Mouse (Mus musculus) CH12.LX (cell line): ENCODE results near the gene Sdccag8. TPM values are rescaled to one million over a fixed set of nuclear protein-coding genes. Genes with fewer than 3 reads are reported as not detected.

Experiments
- DNase-seq: peaks from one replicate; pipeline ENCODE4 v3.0.0-alpha.2; 2013; ENCODE audit errors: extremely low read depth
- H3K27ac ChIP-seq: 2 replicates; pipeline ENCODE4 v1.5.1; 2012; ENCODE audit warnings: low read depth, mild to moderate bottlenecking, control low read depth, moderate library complexity; ENCODE audit not compliant: insufficient read depth
- H3K27me3 ChIP-seq: replicated peaks from 2 replicates; pipeline ENCODE3; 2012; ENCODE audit warnings: inconsistent platforms
- H3K36me3 ChIP-seq, 2 experiments: replicated peaks in 1 of 2; 2 replicates each; pipeline versions ENCODE3 to v1.6.1; 2012; ENCODE audit warnings: inconsistent platforms in 1 of 2, low read length in 1 of 2, mild to moderate bottlenecking in 1 of 2, mixed read lengths in 1 of 2, moderate library complexity in 1 of 2; ENCODE audit not compliant: control insufficient read depth in 1 of 2, insufficient read depth in 1 of 2
- H3K4me1 ChIP-seq, 2 experiments: 2 replicates each; pipeline ENCODE4 v1.6.1; 2012; ENCODE audit warnings: inconsistent platforms in 1 of 2, moderate library complexity in 1 of 2; ENCODE audit not compliant: insufficient read depth in 2 of 2, control insufficient read depth in 1 of 2
- H3K4me2 ChIP-seq: 2 replicates; pipeline ENCODE4 v1.6.1; 2012; ENCODE audit warnings: low read depth, mild to moderate bottlenecking, control low read depth; ENCODE audit not compliant: poor library complexity, insufficient read depth, severe bottlenecking
- H3K4me3 ChIP-seq, 3 experiments: fragments of 150-350 bp in 1 of 3; sonication (generic) in 1 of 3; replicated peaks in 1 of 3; 2 replicates each; pipeline versions ENCODE3 to v1.5.1; 2011 to 2012; ENCODE audit warnings: low read depth in 2 of 3, low read length in 2 of 3, mild to moderate bottlenecking in 2 of 3, moderate library complexity in 2 of 3, control low read depth in 1 of 3, improper control_type of control experiment in 1 of 3, inconsistent platforms in 1 of 3, mixed read lengths in 1 of 3; ENCODE audit not compliant: poor library complexity in 1 of 3
- H3K79me2 ChIP-seq: replicated peaks from 2 replicates; pipeline ENCODE4 v1.6.1; 2012; ENCODE audit warnings: mild to moderate bottlenecking, moderate library complexity; ENCODE audit not compliant: control insufficient read depth, poor library complexity, insufficient read depth, severe bottlenecking; ENCODE audit errors: extremely low read depth
- H3K9ac ChIP-seq: 2 replicates; pipeline ENCODE4 v1.6.1; 2012; ENCODE audit warnings: low read depth, mild to moderate bottlenecking, control low read depth, moderate library complexity; ENCODE audit not compliant: insufficient read depth
- H3K9me3 ChIP-seq: replicated peaks from 2 replicates; pipeline ENCODE3; 2012; ENCODE audit warnings: low read length, inconsistent platforms, mixed read lengths
- CHD1 ChIP-seq: IDR thresholded peaks from 2 replicates; pipeline ENCODE4 v1.6.1; 2012; ENCODE audit warnings: low read depth, low read length, improper control_type of control experiment, inconsistent platforms
- CHD2 ChIP-seq: IDR thresholded peaks from 2 replicates; pipeline ENCODE4 v1.6.1; 2011; ENCODE audit warnings: low read length, improper control_type of control experiment
- CTCF ChIP-seq, 2 experiments: IDR thresholded peaks in 1 of 2; conservative IDR thresholded peaks in 1 of 2; 2 replicates each; pipeline ENCODE4 v1.5.1; 2011 to 2012; ENCODE audit warnings: low read depth in 2 of 2, low read length in 2 of 2, improper control_type of control experiment in 1 of 2, inconsistent platforms in 1 of 2, mild to moderate bottlenecking in 1 of 2, moderate library complexity in 1 of 2
- EP300 ChIP-seq: IDR thresholded peaks from 2 replicates; pipeline ENCODE4 v1.6.1; 2011; ENCODE audit warnings: low read length, improper control_type of control experiment
- ETS1 ChIP-seq: conservative IDR thresholded peaks from 2 replicates; pipeline ENCODE4 v1.6.1; 2012; ENCODE audit warnings: low read depth, mild to moderate bottlenecking, inconsistent platforms, low read length, improper control_type of control experiment, moderate library complexity
- GABPA ChIP-seq: IDR thresholded peaks from 2 replicates; pipeline ENCODE4 v1.6.1; 2012; ENCODE audit warnings: low read depth, low read length, improper control_type of control experiment, inconsistent platforms; ENCODE audit not compliant: insufficient replicate concordance
- HCFC1 ChIP-seq: IDR thresholded peaks from 2 replicates; pipeline ENCODE4 v1.6.1; 2012; ENCODE audit warnings: low read depth, mild to moderate bottlenecking, inconsistent platforms, low read length, improper control_type of control experiment
- IRF4 ChIP-seq: IDR thresholded peaks from 2 replicates; pipeline ENCODE4 v1.6.1; 2014; ENCODE audit warnings: low read depth, mild to moderate bottlenecking, inconsistent platforms, low read length, improper control_type of control experiment
- JUN ChIP-seq: IDR thresholded peaks from 2 replicates; pipeline ENCODE4 v1.6.1; 2011; ENCODE audit warnings: low read depth, mild to moderate bottlenecking, low read length, improper control_type of control experiment, moderate library complexity; ENCODE audit not compliant: insufficient read depth
- MAZ ChIP-seq: IDR thresholded peaks from 2 replicates; pipeline ENCODE4 v1.6.1; 2012; ENCODE audit warnings: low read depth, mild to moderate bottlenecking, inconsistent platforms, low read length, improper control_type of control experiment, moderate library complexity
- MXI1 ChIP-seq: IDR thresholded peaks from 2 replicates; pipeline ENCODE4 v1.6.1; 2011; ENCODE audit warnings: mild to moderate bottlenecking, low read depth, low read length, improper control_type of control experiment
- NRF1 ChIP-seq: IDR thresholded peaks from 2 replicates; pipeline ENCODE4 v1.6.1; 2014; ENCODE audit warnings: low read depth, mild to moderate bottlenecking, inconsistent platforms, low read length, improper control_type of control experiment, moderate library complexity
- TCF12 ChIP-seq: IDR thresholded peaks from 2 replicates; pipeline ENCODE4 v1.6.1; 2014; ENCODE audit warnings: low read depth, mild to moderate bottlenecking, inconsistent platforms, low read length, improper control_type of control experiment
- UBTF ChIP-seq: IDR thresholded peaks from 2 replicates; pipeline ENCODE4 v1.6.1; 2012; ENCODE audit warnings: low read depth, mild to moderate bottlenecking, inconsistent platforms, low read length, improper control_type of control experiment, moderate library complexity
- USF2 ChIP-seq: conservative IDR thresholded peaks from 2 replicates; pipeline ENCODE4 v1.6.1; 2011; ENCODE audit warnings: low read depth, low read length, improper control_type of control experiment
- ZC3H11A ChIP-seq: IDR thresholded peaks from 2 replicates; pipeline ENCODE4 v1.6.1; 2012; ENCODE audit warnings: low read depth, mild to moderate bottlenecking, inconsistent platforms, low read length, improper control_type of control experiment
- ZKSCAN1 ChIP-seq: IDR thresholded peaks from 2 replicates; pipeline ENCODE4 v1.6.1; 2012; ENCODE audit warnings: low read depth, inconsistent platforms, low read length, improper control_type of control experiment, borderline replicate concordance
- ZNF384 ChIP-seq: IDR thresholded peaks from 2 replicates; pipeline ENCODE4 v1.6.1; 2012; ENCODE audit warnings: low read depth, low read length, improper control_type of control experiment, inconsistent platforms
- dilution Hi-C: fragments of 300-500 bp; cut with MboI; formaldehyde crosslinking; loops from 2 replicates; pipeline ENCODE4 v1.14.3; 2020; ENCODE audit warnings: low sequenced_read_pairs; ENCODE audit not compliant: extremely low pct_unique_long_range_greater_than_20kb, extremely low pct_ligation_motif_present
- in situ Hi-C: fragments of 300-500 bp; cut with MboI; formaldehyde crosslinking; loops from 3 replicates; pipeline ENCODE4 v1.14.3; 2019; ENCODE audit warnings: low sequenced_read_pairs, low pct_ligation_motif_present, low pct_unique_long_range_greater_than_20kb, mixed read lengths
- polyA plus RNA-seq: library from polyadenylated mRNA; unstranded; fragments of >175 nt; gene quantifications from 2 replicates; pipeline ENCODE4 v1.2.1, GENCODE M21; 2012; ENCODE audit warnings: low read depth; ENCODE audit not compliant: insufficient read length
- total RNA-seq, 2 experiments: library from RNA; depleted of rRNA; stranded (reverse); fragments of 300-350 nt in 1 of 2; fragments of >200 nt in 1 of 2; gene quantifications; 2 replicates each; pipeline ENCODE4 v1.2.3; 2012 to 2014

Gene Sdccag8
- total and polyA plus RNA-seq, 3 experiments = 10.7 to 18.7 (median 10.9) TPM

DNA sequence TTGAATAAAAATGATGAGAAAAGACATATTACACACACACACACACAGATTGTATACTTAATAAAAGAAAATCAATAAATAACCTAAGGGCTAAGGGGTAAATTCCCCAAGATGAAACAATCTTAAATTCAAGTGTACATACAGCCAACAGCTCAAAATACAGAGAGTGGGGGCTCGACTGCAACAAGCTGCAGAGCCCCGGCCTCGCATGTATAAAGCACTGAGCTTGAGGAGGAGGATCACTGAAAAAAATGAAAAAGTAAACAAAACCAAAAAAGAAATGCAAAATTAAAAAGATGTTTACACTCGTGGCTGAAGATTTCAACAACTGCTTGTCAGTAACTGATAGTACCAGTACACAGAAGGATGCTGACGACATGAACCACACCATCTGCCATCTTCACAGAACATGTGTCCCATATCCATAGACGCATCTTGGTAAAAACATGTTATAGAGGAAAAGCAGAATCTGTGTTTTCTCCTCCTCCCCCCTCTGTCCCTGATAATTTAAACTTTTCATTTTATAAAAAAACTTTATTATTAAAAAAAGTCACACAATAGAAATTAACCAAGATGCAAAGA is 224.7 kb downstream of the Sdccag8 start:
- no peaks in the 10 kb centered on the region for H3K79me2 ChIP-seq
- H3K4me3 ChIP-seq = no peak overlapping the region
- H3K27me3 ChIP-seq = no peaks in the 10 kb centered on the region
- TF ChIP-seq ETS1 (no peak), TCF12 (no peak), ZC3H11A (no peak), MAZ (no peak)
- H3K4me1 ChIP-seq = no peaks in the 10 kb centered on the region
- H3K36me3 ChIP-seq = no peaks in the 10 kb centered on the region
- no peak overlapping the region for H3K27ac ChIP-seq
- DNase-seq = no peak
- no peaks in the 10 kb centered on the region for H3K9me3 ChIP-seq
- H3K9ac ChIP-seq = no peak overlapping the region
- H3K4me2 ChIP-seq = no peak overlapping the region
- dilution Hi-C loops (no loop called here), in situ Hi-C loops (no loop called here)

DNA sequence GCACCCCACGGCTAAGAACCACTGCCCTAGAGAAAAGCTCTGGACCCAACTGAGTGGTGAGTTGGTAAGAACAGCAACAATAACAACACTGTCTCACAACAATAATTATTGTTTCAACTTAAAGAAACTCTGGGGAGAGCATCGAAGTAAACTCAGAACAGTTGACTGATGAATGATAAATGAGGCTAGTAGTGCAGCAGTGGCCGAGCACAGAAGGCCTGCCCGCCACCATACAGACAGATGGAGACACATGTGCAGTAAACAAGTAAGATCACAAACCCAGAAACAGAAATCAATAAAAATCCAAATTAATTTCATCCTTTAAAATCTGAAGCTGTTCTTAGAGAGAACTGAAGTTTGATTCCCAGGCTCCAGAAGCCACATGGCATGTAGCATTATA is 225.6 kb downstream of the Sdccag8 start:
- TF ChIP-seq IRF4 (no peak), HCFC1 (no peak), CHD1 (no peak), CTCF (conservative IDR thresholded peaks at IDR 0.05 in 1 of 2, IDR thresholded peaks at IDR 0.05 in 1 of 2; ENCODE audit: low read depth in 2 of 2, low read length in 2 of 2) (no peak), CHD2 (no peak), MXI1 (no peak), GABPA (no peak), USF2 (no peak), ZKSCAN1 (no peak), NRF1 (no peak), ZNF384 (no peak), JUN (no peak), EP300 (no peak), UBTF (no peak)
- TF ChIP-seq, all 38 proteins: peak for 0
- Histone ChIP-seq H3K4me3 (no peak overlapping the region), H3K27ac (no peak overlapping the region), H3K9me3 (no peaks in the 10 kb centered on the region), H3K79me2 (no peaks in the 10 kb centered on the region), H3K36me3 (no peaks in the 10 kb centered on the region), H3K9ac (no peak overlapping the region), H3K4me1 (no peaks in the 10 kb centered on the region), H3K4me2 (no peak overlapping the region), H3K27me3 (no peaks in the 10 kb centered on the region)
- dilution Hi-C loops = no loop called here
- DNase-seq = no peak
- in situ Hi-C loops = no loop called here
